Mouse (Mus musculus): ENCODE results near the gene Tmx2.
A peak's percentile ranks its signal among the peaks of the same experiment; 100 is the strongest.

- TF ChIP-seq CTCF (IDR thresholded peaks at IDR 0.05; ENCODE audit: borderline replicate concordance, insufficient read depth, low read length) = no peak
- peak; percentile 55; the same call in 1 of the 2 replicates for TF ChIP-seq POLR2A (IDR thresholded peaks at IDR 0.05; ENCODE audit: low read depth, low read length)
Observed at GRCm38 (mm10) chr2:84715562-84716361, 36.8 kb upstream of the Tmx2 start.

All from embryonic fibroblast, embryonic 13.5 days (primary cell).